Mouse (Mus musculus) heart, embryonic 14.5 days (tissue): ENCODE data around the gene Usp36. TPM values are rescaled to one million over a fixed set of nuclear protein-coding genes. Genes with fewer than 3 reads are reported as not detected.

Experiments
- ATAC-seq: fragments of 200-750 bp; cut with Nextera tagmentation; 2 replicates; pipeline ENCODE4 v1.8.0; 2017; ENCODE audit warnings: low read depth, moderate TSS enrichment; ENCODE audit not compliant: insufficient number of reproducible peaks, insufficient read depth, low FRiP score
- H3K27ac ChIP-seq, 2 experiments: fragments of 200-500 bp in 1 of 2; fragments of 300-500 bp in 1 of 2; sonication (generic) in 1 of 2; replicated peaks in 1 of 2; 2 replicates each; pipeline ENCODE4 v1.5.1; 2012 to 2014; ENCODE audit warnings: low read depth in 2 of 2, low read length in 2 of 2, control low read depth in 1 of 2, mild to moderate bottlenecking in 1 of 2, mixed read lengths in 1 of 2; ENCODE audit not compliant: control insufficient read depth in 1 of 2, insufficient read depth in 1 of 2
- H3K27me3 ChIP-seq: fragments of 300-500 bp; sonication (generic); 2 replicates; pipeline ENCODE4 v1.6.1; 2014; ENCODE audit warnings: mild to moderate bottlenecking, low read length, control low read depth; ENCODE audit not compliant: control insufficient read depth, insufficient read depth
- H3K36me3 ChIP-seq: fragments of 300-500 bp; sonication (generic); 2 replicates; pipeline ENCODE4 v1.6.1; 2014; ENCODE audit warnings: mild to moderate bottlenecking, control low read depth, low read length, mixed read lengths; ENCODE audit not compliant: control insufficient read depth, insufficient read depth
- H3K4me1 ChIP-seq, 2 experiments: fragments of 200-500 bp in 1 of 2; fragments of 300-500 bp in 1 of 2; sonication (generic) in 1 of 2; 2 replicates each; pipeline ENCODE4 v1.6.1; 2012 to 2014; ENCODE audit warnings: low read length in 2 of 2, control low read depth in 1 of 2, mixed read lengths in 1 of 2; ENCODE audit not compliant: control insufficient read depth in 2 of 2, insufficient read depth in 2 of 2
- H3K4me2 ChIP-seq: fragments of 300-500 bp; sonication (generic); 2 replicates; pipeline ENCODE4 v1.6.1; 2014; ENCODE audit warnings: mild to moderate bottlenecking, low read length
- H3K4me3 ChIP-seq, 2 experiments: fragments of 200-500 bp in 1 of 2; fragments of 300-500 bp in 1 of 2; sonication (generic) in 1 of 2; 2 replicates each; pipeline ENCODE4 v1.5.1; 2012 to 2014; ENCODE audit warnings: low read length in 2 of 2, mild to moderate bottlenecking in 2 of 2, control low read depth in 1 of 2, low read depth in 1 of 2, moderate library complexity in 1 of 2; ENCODE audit not compliant: control insufficient read depth in 1 of 2, insufficient read depth in 1 of 2
- H3K9ac ChIP-seq: fragments of 300-500 bp; sonication (generic); 2 replicates; pipeline ENCODE4 v1.6.1; 2014; ENCODE audit warnings: mild to moderate bottlenecking, low read length
- H3K9me3 ChIP-seq: fragments of 300-500 bp; sonication (generic); 2 replicates; pipeline ENCODE4 v1.6.1; 2016; ENCODE audit warnings: low read length, control low read depth; ENCODE audit not compliant: control insufficient read depth
- WGBS: fragments of 180-500 bp; shearing (Covaris S2); extraction: QIAGEN DNeasy Blood & Tissue Kit; methylation state at CpG from one replicate; pipeline ENCODE4 v1.1.7; 2014; 5-methylcytosine and 5-hydroxymethylcytosine counted together
- polyA plus RNA-seq: library from polyadenylated mRNA; unstranded; fragments of >200 nt; fragmentation: Nextera tagmentation; extraction: Ambion mirVana; gene quantifications from 2 replicates; pipeline ENCODE4 v1.2.1, GENCODE M21; 2014

The Usp36 gene
- polyA plus RNA-seq, 1 experiment from 2014 or later, result 9.1 TPM

GRCm38 (mm10) chr11:118219066-118219465, 71.0 kb downstream of the Usp36 start:
- ATAC-seq, result no peak
- H3K4me3 ChIP-seq, result no peak overlapping the region
- 97% methylated on average over 4 of the region's 4 CpGs for WGBS

GRCm38 (mm10) chr11:118216468-118216867, 73.6 kb downstream of the Usp36 start:
- H3K27ac ChIP-seq, result no peak overlapping the region

More at GRCm38 (mm10) chr11:118219066-118219465, 71.0 kb downstream of the Usp36 start:
- H3K36me3 ChIP-seq, result no peaks in the 10 kb centered on the region
- no peak overlapping the region for H3K4me2 ChIP-seq
- H3K9ac ChIP-seq, result no peak overlapping the region
- H3K9me3 ChIP-seq, result no peaks in the 10 kb centered on the region
- no peaks in the 10 kb centered on the region for H3K27me3 ChIP-seq
- H3K27ac ChIP-seq, result no peak overlapping the region
- peaks cover 13 to 30% of the 10 kb centered on the region in 2 experiments for H3K4me1 ChIP-seq

GRCm38 (mm10) chr11:118215928-118216458, 74.1 kb downstream of the Usp36 start:
- H3K4me3 ChIP-seq, result no peak overlapping the region
- H3K4me1 ChIP-seq, result peaks cover 16 to 35% of the 10 kb centered on the region in 2 experiments
- no peak for ATAC-seq
- H3K4me2 ChIP-seq, result no peak overlapping the region
- H3K9me3 ChIP-seq, result no peaks in the 10 kb centered on the region
- no peaks in the 10 kb centered on the region for H3K27me3 ChIP-seq
- WGBS, result 66% methylated on average over 5 of the region's 5 CpGs
- no peak overlapping the region for H3K27ac ChIP-seq
- H3K9ac ChIP-seq, result no peak overlapping the region
- no peaks in the 10 kb centered on the region for H3K36me3 ChIP-seq

More at GRCm38 (mm10) chr11:118216468-118216867, 73.6 kb downstream of the Usp36 start:
- Histone ChIP-seq H3K9me3 (no peaks in the 10 kb centered on the region), H3K9ac (no peak overlapping the region), H3K4me2 (no peak overlapping the region), H3K27me3 (no peaks in the 10 kb centered on the region), H3K4me3 (no peak overlapping the region), H3K36me3 (no peaks in the 10 kb centered on the region), H3K4me1 (peaks cover 14 to 30% of the 10 kb centered on the region in 2 experiments)
- 28% methylated on average over 6 of the region's 6 CpGs for WGBS
- ATAC-seq, result no peak

- H3K9me3 ChIP-seq, result no peaks in the 10 kb centered on the region
- WGBS, result 68% methylated on average over 7 of the region's 7 CpGs
- no peaks in the 10 kb centered on the region for H3K27me3 ChIP-seq
- peaks cover 38 to 67% of the 10 kb centered on the region in 2 experiments for H3K4me1 ChIP-seq
- no peak overlapping the region for H3K4me3 ChIP-seq
- ATAC-seq, result no peak
- H3K36me3 ChIP-seq, result no peaks in the 10 kb centered on the region
- H3K9ac ChIP-seq, result no peak overlapping the region
- H3K4me2 ChIP-seq, result no peak overlapping the region
- no peak overlapping the region for H3K27ac ChIP-seq
Measured at GRCm38 (mm10) chr11:118212636-118213112, 77.4 kb downstream of the Usp36 start.

- H3K27me3 ChIP-seq, result no peaks in the 10 kb centered on the region
- WGBS, result 59% methylated on average over 10 of the region's 10 CpGs
- H3K9me3 ChIP-seq, result no peaks in the 10 kb centered on the region
- no peak overlapping the region for H3K4me2 ChIP-seq
- ATAC-seq, result no peak; the same call in 1 of the 2 replicates
- no peak overlapping the region; a peak in 1 of 4 replicates for H3K27ac ChIP-seq
- no peaks in the 10 kb centered on the region for H3K36me3 ChIP-seq
- H3K9ac ChIP-seq, result no peak overlapping the region
- H3K4me1 ChIP-seq, result peaks cover 41 to 69% of the 10 kb centered on the region in 2 experiments
- no peak overlapping the region for H3K4me3 ChIP-seq
Measured at GRCm38 (mm10) chr11:118211749-118212635, 78.1 kb downstream of the Usp36 start.

GRCm38 (mm10) chr11:118210962-118211361, 79.1 kb downstream of the Usp36 start:
- Histone ChIP-seq H3K4me3 (no peak overlapping the region), H3K4me1 (peaks cover 36 to 62% of the 10 kb centered on the region in 2 experiments), H3K27ac (no peak overlapping the region), H3K9me3 (no peaks in the 10 kb centered on the region), H3K4me2 (no peak overlapping the region), H3K36me3 (no peaks in the 10 kb centered on the region), H3K9ac (no peak overlapping the region), H3K27me3 (no peaks in the 10 kb centered on the region)
- 84% methylated on average over 5 of the region's 5 CpGs for whole genome bisulfite sequencing
- no peak for ATAC-seq

- no peaks in the 10 kb centered on the region for H3K9me3 ChIP-seq
- no peak overlapping the region for H3K4me2 ChIP-seq
- no peak overlapping the region for H3K4me3 ChIP-seq
- no peak overlapping the region for H3K27ac ChIP-seq
- H3K9ac ChIP-seq, result 0 out of 2 replicates have a peak overlapping the region, but pooled peaks have one; percentile 21
- WGBS, result 70% methylated on average over 4 of the region's 4 CpGs
- ATAC-seq, result no peak
- H3K4me1 ChIP-seq, result peaks cover 40 to 67% of the 10 kb centered on the region in 2 experiments
- no peaks in the 10 kb centered on the region for H3K27me3 ChIP-seq
- H3K36me3 ChIP-seq, result no peaks in the 10 kb centered on the region
Measured at GRCm38 (mm10) chr11:118210116-118210515, 79.9 kb downstream of the Usp36 start.
